Mouse (Mus musculus): Measurements from ENCODE around the gene Etfbkmt. TPM values are rescaled to one million over a fixed set of nuclear protein-coding genes. Genes with fewer than 3 reads are reported as not detected.

Etfbkmt gene
- polyA plus RNA-seq, 1 experiment = 24.5 TPM

DNA sequence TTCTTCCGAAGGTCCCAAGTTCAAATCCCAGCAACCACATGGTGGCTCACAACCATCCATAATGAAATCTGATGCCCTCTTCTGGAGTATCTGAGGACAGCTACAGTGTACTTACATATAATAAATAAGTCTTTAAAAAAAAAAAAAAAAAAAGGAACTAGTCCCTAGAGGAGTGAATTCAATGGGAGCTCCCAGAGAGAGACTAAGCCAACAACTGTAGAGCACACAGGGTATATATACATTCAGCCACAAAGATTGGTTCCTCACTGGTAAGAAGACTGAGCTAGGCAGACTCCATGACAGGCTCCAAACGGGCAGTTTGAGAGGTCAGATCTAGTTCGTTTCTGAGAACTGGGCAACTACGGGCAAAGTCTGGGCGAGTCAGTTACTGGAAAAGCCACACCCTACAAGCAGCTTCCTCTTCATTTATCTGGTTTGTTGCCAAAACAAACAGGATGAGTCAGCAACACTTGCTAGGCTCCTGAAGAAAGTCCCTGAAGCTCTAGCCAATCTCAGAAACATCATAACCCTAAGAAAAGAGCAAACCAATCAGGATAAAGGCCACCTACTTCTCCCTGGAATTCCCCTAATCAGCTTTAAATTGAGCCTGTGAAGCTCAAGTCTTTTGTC, 53.7 kb downstream of the Etfbkmt start:
- H3K27me3 ChIP-seq (ENCODE audit: control insufficient read depth, insufficient read depth, low read length, poor library complexity, severe bottlenecking) = no peaks in the 10 kb centered on the region
- TF ChIP-seq CTCF (IDR thresholded peaks at IDR 0.05; ENCODE audit: low read depth, low read length) (no peak), POLR2A (IDR thresholded peaks at IDR 0.05; ENCODE audit: insufficient read depth, low read length) (no peak), EP300 (IDR thresholded peaks at IDR 0.05; ENCODE audit: insufficient read depth, low read depth, low read length) (0 out of 2 replicates have a peak, but pooled peaks have one; percentile 13)
- H3K9ac ChIP-seq (ENCODE audit: low read depth, poor library complexity, severe bottlenecking) = no peak overlapping the region
- H3K4me3 ChIP-seq (ENCODE audit: low read depth, low read length) = no peak overlapping the region
- peaks cover 31% of the 10 kb centered on the region for H3K9me3 ChIP-seq (replicated peaks; ENCODE audit: control insufficient read depth, insufficient read depth, low read length, poor library complexity, severe bottlenecking)
- H3K4me1 ChIP-seq (ENCODE audit: control insufficient read depth, insufficient read depth, low read length) = peaks cover 2% of the 10 kb centered on the region
- H3K27ac ChIP-seq (ENCODE audit: insufficient read depth, low read length) = peak overlapping the region; percentile 70
- no peaks in the 10 kb centered on the region for H3K36me3 ChIP-seq (ENCODE audit: control insufficient read depth, insufficient read depth, low read length, poor library complexity, severe bottlenecking)

DNA sequence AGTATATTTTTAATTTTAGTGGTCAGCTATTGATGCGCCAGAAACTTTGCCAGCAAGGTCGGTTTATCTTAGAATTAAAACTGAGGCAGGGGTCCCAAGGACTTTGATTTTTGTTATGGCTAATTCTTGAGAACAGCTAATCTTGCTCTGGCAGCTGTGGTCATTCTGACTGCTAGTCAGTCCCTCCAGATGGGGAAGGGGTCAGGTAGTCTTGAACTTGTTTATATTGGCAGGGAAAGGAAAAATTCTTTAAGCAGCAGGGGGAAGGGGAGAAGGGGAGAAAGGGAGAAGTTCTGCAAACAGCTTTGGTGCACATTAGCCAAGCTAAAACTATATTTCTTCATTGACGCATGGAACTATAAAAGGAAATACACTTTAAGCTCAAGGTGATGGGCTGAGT, 57.5 kb downstream of the Etfbkmt start:
- H3K4me1 ChIP-seq (ENCODE audit: control insufficient read depth, insufficient read depth, low read length) = no peaks in the 10 kb centered on the region
- H3K9ac ChIP-seq (ENCODE audit: low read depth, poor library complexity, severe bottlenecking) = no peak overlapping the region
- H3K27ac ChIP-seq (ENCODE audit: insufficient read depth, low read length) = no peak overlapping the region
- peaks cover 19% of the 10 kb centered on the region for H3K9me3 ChIP-seq (replicated peaks; ENCODE audit: control insufficient read depth, insufficient read depth, low read length, poor library complexity, severe bottlenecking)
- no peak overlapping the region for H3K4me3 ChIP-seq (ENCODE audit: low read depth, low read length)
- H3K27me3 ChIP-seq (ENCODE audit: control insufficient read depth, insufficient read depth, low read length, poor library complexity, severe bottlenecking) = no peaks in the 10 kb centered on the region
- no peak for TF ChIP-seq EP300 (IDR thresholded peaks at IDR 0.05; ENCODE audit: insufficient read depth, low read depth, low read length)
- TF ChIP-seq POLR2A (IDR thresholded peaks at IDR 0.05; ENCODE audit: insufficient read depth, low read length) = no peak
- TF ChIP-seq CTCF (IDR thresholded peaks at IDR 0.05; ENCODE audit: low read depth, low read length) = no peak
- H3K36me3 ChIP-seq (ENCODE audit: control insufficient read depth, insufficient read depth, low read length, poor library complexity, severe bottlenecking) = no peaks in the 10 kb centered on the region

DNA sequence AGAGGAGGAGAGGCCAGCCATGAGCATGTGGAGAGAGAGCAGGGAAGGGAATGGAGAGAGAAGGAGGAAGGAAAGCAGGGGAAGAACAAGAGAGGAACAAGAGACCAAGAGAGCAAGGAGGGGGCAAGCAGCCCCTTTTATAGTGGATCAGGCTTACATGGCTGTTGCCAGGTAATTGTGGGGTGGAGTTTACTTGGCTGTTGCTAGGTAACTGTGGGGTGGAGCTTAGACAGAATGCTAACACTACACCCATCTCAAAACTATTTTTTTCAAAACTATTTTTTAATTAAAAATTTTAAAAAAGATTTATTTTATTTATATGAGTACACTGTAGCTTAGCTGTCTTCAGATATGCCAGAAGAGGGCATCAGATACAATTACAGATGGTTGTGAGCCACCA, 58.9 kb downstream of the Etfbkmt start:
- no peak overlapping the region for H3K4me3 ChIP-seq (ENCODE audit: low read depth, low read length)
- no peaks in the 10 kb centered on the region for H3K27me3 ChIP-seq (ENCODE audit: control insufficient read depth, insufficient read depth, low read length, poor library complexity, severe bottlenecking)
- no peaks in the 10 kb centered on the region for H3K4me1 ChIP-seq (ENCODE audit: control insufficient read depth, insufficient read depth, low read length)
- H3K9ac ChIP-seq (ENCODE audit: low read depth, poor library complexity, severe bottlenecking) = no peak overlapping the region
- H3K9me3 ChIP-seq (replicated peaks; ENCODE audit: control insufficient read depth, insufficient read depth, low read length, poor library complexity, severe bottlenecking) = peaks cover 5% of the 10 kb centered on the region
- H3K27ac ChIP-seq (ENCODE audit: insufficient read depth, low read length) = no peak overlapping the region
- TF ChIP-seq POLR2A (IDR thresholded peaks at IDR 0.05; ENCODE audit: insufficient read depth, low read length) (no peak), CTCF (IDR thresholded peaks at IDR 0.05; ENCODE audit: low read depth, low read length) (no peak), EP300 (IDR thresholded peaks at IDR 0.05; ENCODE audit: insufficient read depth, low read depth, low read length) (no peak)
- no peaks in the 10 kb centered on the region for H3K36me3 ChIP-seq (ENCODE audit: control insufficient read depth, insufficient read depth, low read length, poor library complexity, severe bottlenecking)

Other genes starting within 250 kb of the Etfbkmt start
- gene Caprin2, start 243.6 kb upstream of the Etfbkmt start, polyA plus RNA-seq (2011; ENCODE audit: insufficient read depth, insufficient read length, low read depth, missing spikeins) = 44.0 and 44.6 TPM in 2 replicates
- gene Sinhcaf, start 193.4 kb upstream of the Etfbkmt start, polyA plus RNA-seq (2011; ENCODE audit: insufficient read depth, insufficient read length, low read depth, missing spikeins) = 406 and 461 TPM in 2 replicates
- 13.2 and 14.3 TPM in 2 replicates for gene Dennd5b, start 38.2 kb upstream of the Etfbkmt start, polyA plus RNA-seq (2011; ENCODE audit: insufficient read depth, insufficient read length, low read depth, missing spikeins)
- gene Gm10203, start 9.7 kb upstream of the Etfbkmt start, polyA plus RNA-seq (2011; ENCODE audit: insufficient read depth, insufficient read length, low read depth, missing spikeins) = not detected in 2 replicates
- 26.2 and 30.4 TPM in 2 replicates for gene Amn1, start 48.9 kb downstream of the Etfbkmt start, polyA plus RNA-seq (2011; ENCODE audit: insufficient read depth, insufficient read length, low read depth, missing spikeins)
- 90.4 and 93.9 TPM in 2 replicates for gene Resf1, start 169.6 kb downstream of the Etfbkmt start, polyA plus RNA-seq (2011; ENCODE audit: insufficient read depth, insufficient read length, low read depth, missing spikeins)